ENCODE assay signal across 9 mouse cellular contexts in genomic region chr2:181487338-181488277, GRCm38 (mm10). TPM values are rescaled to one million over a fixed set of nuclear protein-coding genes. Genes with fewer than 3 reads are reported as not detected.
DNase-seq lines count a peak whose midpoint lies in the region; ATAC-seq lines count a peak whose summit lies in the region.
"Had no signal": no experiment of that assay in that cellular context is flagged by ENCODE, and none has a peak within 500 bp of the region (broad histone marks: within the 10 kb centered on the region; RNA-seq: fewer than 3 reads in every experiment).

No protein-coding gene starts in this region.

- 24% methylated on average over 5 of the region's 5 CpGs for WGBS in intestine, embryonic 16.5 days
- 18% methylated on average over 5 of the region's 5 CpGs for WGBS in lung, embryonic 15.5 days

- peaks cover 21% of the 10 kb centered on the region for H3K27me3 ChIP-seq in megakaryocyte, embryonic 14.5 days (replicated peaks)
- H3K27me3 ChIP-seq in intestine, embryonic 16.5 days (replicated peaks; ENCODE audit: control insufficient read depth, insufficient read depth, low read length), result no peaks in the 10 kb centered on the region
- no peaks in the 10 kb centered on the region for H3K27me3 ChIP-seq in lung, embryonic 15.5 days

- DNase-seq in gastrocnemius, postnatal 25 days, result peak; percentile 59
- DNase-seq in testis, postnatal 14 days (ENCODE audit: low spot score), result peak; percentile 82
- no peak for DNase-seq in frontal cortex, postnatal 10 days (ENCODE audit: low spot score in 2 of 2)

- H3K4me3 ChIP-seq in megakaryocyte, embryonic 14.5 days (replicated peaks), result peak overlapping the region; percentile 21
- H3K4me3 ChIP-seq in intestine, embryonic 16.5 days (ENCODE audit: low read length), result no peak overlapping the region
- H3K4me3 ChIP-seq in lung, embryonic 15.5 days, result no peak overlapping the region

- H3K27ac ChIP-seq in intestine, embryonic 16.5 days (ENCODE audit: low read length), result peak overlapping the region; percentile 85
- H3K27ac ChIP-seq in lung, embryonic 15.5 days, result peak overlapping the region; percentile 84

- no peak for ATAC-seq in megakaryocyte, adult 5-6 weeks (ENCODE audit: poor library complexity, severe bottlenecking)
- peak; percentile 81 for ATAC-seq in intestine, embryonic 16.5 days
- ATAC-seq in lung, embryonic 15.5 days (ENCODE audit: borderline replicate concordance, extremely low read depth, low FRiP score, low TSS enrichment), result peak; percentile 92
- ATAC-seq in erythroblast, adult 5-6 weeks (replicated peaks; ENCODE audit: low FRiP score, poor library complexity, severe bottlenecking), result no peak

- 0 out of 2 replicates have a peak overlapping the region, but pooled peaks have one; percentile 4 for H3K4me2 ChIP-seq in intestine, embryonic 16.5 days (ENCODE audit: low read depth, low read length)
- peak overlapping the region; percentile 7; the same call in 1 of the 2 replicates for H3K4me2 ChIP-seq in lung, embryonic 15.5 days

- no peaks in the 10 kb centered on the region for H3K9me3 ChIP-seq in megakaryocyte, embryonic 14.5 days
- no peaks in the 10 kb centered on the region for H3K9me3 ChIP-seq in intestine, embryonic 16.5 days (ENCODE audit: control insufficient read depth, low read length)
- no peaks in the 10 kb centered on the region for H3K9me3 ChIP-seq in lung, embryonic 15.5 days

- H3K9ac ChIP-seq in intestine, embryonic 16.5 days (ENCODE audit: low read depth, low read length), result peak overlapping the region; percentile 0; the same call in 1 of the 2 replicates
- no peak overlapping the region for H3K9ac ChIP-seq in lung, embryonic 15.5 days

- peaks cover 72% of the 10 kb centered on the region for H3K4me1 ChIP-seq in megakaryocyte, embryonic 14.5 days
- H3K4me1 ChIP-seq in intestine, embryonic 16.5 days (ENCODE audit: control insufficient read depth, insufficient read depth, low read length), result peaks cover 20% of the 10 kb centered on the region
- peaks cover 17% of the 10 kb centered on the region for H3K4me1 ChIP-seq in lung, embryonic 15.5 days

- H3K36me3 ChIP-seq in megakaryocyte, embryonic 14.5 days (replicated peaks; ENCODE audit: low read length), result no peaks in the 10 kb centered on the region
- no peaks in the 10 kb centered on the region for H3K36me3 ChIP-seq in intestine, embryonic 16.5 days (ENCODE audit: control insufficient read depth, insufficient read depth, low read length)
- no peaks in the 10 kb centered on the region for H3K36me3 ChIP-seq in lung, embryonic 15.5 days

RNA-seq across cellular contexts. Expression of gene Abhd16b, which starts 5.4 kb away (rescaled TPM):
- polyA plus RNA-seq in megakaryocyte, embryonic 14.5 days (2012; ENCODE audit: insufficient read depth, low replicate concordance), result not detected in 2 replicates
- not detected in 2 replicates for total RNA-seq in megakaryocyte, adult 5-6 weeks (2015)
- not detected in 2 replicates for total RNA-seq in megakaryocyte, adult 5-6 weeks (2017)
- total RNA-seq in gastrocnemius, postnatal 25 days (2021), result not detected
- polyA plus RNA-seq in intestine, embryonic 16.5 days (2015; fragmentation: Nextera tagmentation; extraction: Ambion mirVana), result 0.07 and 0.10 TPM in 2 replicates
- polyA plus RNA-seq in lung, embryonic 15.5 days (2015; fragmentation: Nextera tagmentation; extraction: Ambion mirVana), result 0.24 and 0.26 TPM in 2 replicates
- not detected in 2 replicates for total RNA-seq in erythroblast, adult 5-6 weeks (2015; ENCODE audit: low replicate concordance)
- not detected in 2 replicates for total RNA-seq in erythroblast, adult 5-6 weeks (2017; ENCODE audit: low replicate concordance)
- total RNA-seq: hematopoietic stem cell, adult 5-6 weeks had no signal

RNA-seq across cellular contexts. Expression of gene Tpd52l2, which starts 9.3 kb away (rescaled TPM):
- 7.5 and 38.2 TPM in 2 replicates for polyA plus RNA-seq in megakaryocyte, embryonic 14.5 days (2012; ENCODE audit: insufficient read depth, low replicate concordance)
- 37.8 and 55.2 TPM in 2 replicates for total RNA-seq in megakaryocyte, adult 5-6 weeks (2015)
- total RNA-seq in megakaryocyte, adult 5-6 weeks (2017), result 61.6 and 102 TPM in 2 replicates
- total RNA-seq in gastrocnemius, postnatal 25 days (2021), result 10 to 100 TPM; 46.1 to 48.2 TPM
- polyA plus RNA-seq in intestine, embryonic 16.5 days (2015; fragmentation: Nextera tagmentation; extraction: Ambion mirVana), result 122 and 134 TPM in 2 replicates
- polyA plus RNA-seq in lung, embryonic 15.5 days (2015; fragmentation: Nextera tagmentation; extraction: Ambion mirVana), result 155 and 160 TPM in 2 replicates
- 21.3 and 27.5 TPM in 2 replicates for total RNA-seq in erythroblast, adult 5-6 weeks (2015; ENCODE audit: low replicate concordance)
- total RNA-seq in erythroblast, adult 5-6 weeks (2017; ENCODE audit: low replicate concordance), result 25.3 and 41.0 TPM in 2 replicates

RNA-seq across cellular contexts. Expression of gene Zbtb46, which starts 28.4 kb away (rescaled TPM):
- polyA plus RNA-seq in megakaryocyte, embryonic 14.5 days (2012; ENCODE audit: insufficient read depth, low replicate concordance), result 0.16 TPM in 1 of 2 replicates, not detected in the other
- total RNA-seq in megakaryocyte, adult 5-6 weeks (2015), result 1.4 and 2.5 TPM in 2 replicates
- total RNA-seq in megakaryocyte, adult 5-6 weeks (2017), result 2.3 and 3.9 TPM in 2 replicates
- 1 to 10 TPM; 3.5 TPM for total RNA-seq in gastrocnemius, postnatal 25 days (2021)
- 6.1 and 6.5 TPM in 2 replicates for polyA plus RNA-seq in intestine, embryonic 16.5 days (2015; fragmentation: Nextera tagmentation; extraction: Ambion mirVana)
- 12.5 and 14.6 TPM in 2 replicates for polyA plus RNA-seq in lung, embryonic 15.5 days (2015; fragmentation: Nextera tagmentation; extraction: Ambion mirVana)
- total RNA-seq in erythroblast, adult 5-6 weeks (2015; ENCODE audit: low replicate concordance), result 1.9 and 2.9 TPM in 2 replicates
- 5.4 and 6.2 TPM in 2 replicates for total RNA-seq in erythroblast, adult 5-6 weeks (2017; ENCODE audit: low replicate concordance)

RNA-seq across cellular contexts. Expression of gene Dnajc5, which starts 32.7 kb away (rescaled TPM):
- polyA plus RNA-seq in megakaryocyte, embryonic 14.5 days (2012; ENCODE audit: insufficient read depth, low replicate concordance), result 10.4 and 13.9 TPM in 2 replicates
- total RNA-seq in megakaryocyte, adult 5-6 weeks (2015), result 32.2 and 35.1 TPM in 2 replicates
- 39.7 and 44.9 TPM in 2 replicates for total RNA-seq in megakaryocyte, adult 5-6 weeks (2017)
- 10 to 100 TPM; 43.8 to 46.3 TPM for total RNA-seq in gastrocnemius, postnatal 25 days (2021)
- polyA plus RNA-seq in intestine, embryonic 16.5 days (2015; fragmentation: Nextera tagmentation; extraction: Ambion mirVana), result 73.5 and 74.1 TPM in 2 replicates
- 84.8 and 87.4 TPM in 2 replicates for polyA plus RNA-seq in lung, embryonic 15.5 days (2015; fragmentation: Nextera tagmentation; extraction: Ambion mirVana)
- total RNA-seq in erythroblast, adult 5-6 weeks (2015; ENCODE audit: low replicate concordance), result 8.2 and 17.1 TPM in 2 replicates
- total RNA-seq in erythroblast, adult 5-6 weeks (2017; ENCODE audit: low replicate concordance), result 12.7 and 14.8 TPM in 2 replicates

Comparison
In these comparisons a context has a peak if more than half of its experiments do, and no peak if none do; other contexts are left out.
1. ATAC-seq: peak in intestine, embryonic 16.5 days (single experiment) and lung, embryonic 15.5 days (single experiment); none in megakaryocyte, adult 5-6 weeks (single experiment) and erythroblast, adult 5-6 weeks (single experiment).
2. DNase-seq: peak in gastrocnemius, postnatal 25 days (single experiment) and testis, postnatal 14 days (single experiment); none in frontal cortex, postnatal 10 days (0 of 2).